Mouse (Mus musculus) kidney, postnatal 10 days (tissue): Measurements from ENCODE around the gene Gm49510.

Experiments
- DNase-seq: peaks from one replicate; pipeline ENCODE4 v3.0.0; 2021; ENCODE audit warnings: mixed read lengths

Gene Gm49510

DNA sequence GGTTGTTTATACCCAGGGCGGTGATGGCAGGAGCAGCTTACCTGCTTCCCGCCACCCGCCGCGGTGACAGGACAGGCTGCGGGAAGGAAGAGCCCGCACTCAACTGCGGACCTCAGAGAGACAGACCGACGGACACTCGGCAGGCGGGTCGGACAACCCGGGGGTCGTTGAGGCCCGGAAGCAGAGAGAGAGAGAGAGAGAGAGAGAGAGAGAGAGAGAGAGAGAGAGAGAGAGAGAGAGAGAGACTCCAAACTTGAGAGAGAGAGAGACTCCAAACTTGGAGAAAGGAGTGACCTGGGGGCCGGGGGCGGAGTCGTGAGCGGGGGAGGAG is at the start of gene Gm49510:
Gene Gm49510, plus strand, starts transcription at position 259 of the 331 bp plus-strand sequence.
- no peak for DNase-seq

DNA sequence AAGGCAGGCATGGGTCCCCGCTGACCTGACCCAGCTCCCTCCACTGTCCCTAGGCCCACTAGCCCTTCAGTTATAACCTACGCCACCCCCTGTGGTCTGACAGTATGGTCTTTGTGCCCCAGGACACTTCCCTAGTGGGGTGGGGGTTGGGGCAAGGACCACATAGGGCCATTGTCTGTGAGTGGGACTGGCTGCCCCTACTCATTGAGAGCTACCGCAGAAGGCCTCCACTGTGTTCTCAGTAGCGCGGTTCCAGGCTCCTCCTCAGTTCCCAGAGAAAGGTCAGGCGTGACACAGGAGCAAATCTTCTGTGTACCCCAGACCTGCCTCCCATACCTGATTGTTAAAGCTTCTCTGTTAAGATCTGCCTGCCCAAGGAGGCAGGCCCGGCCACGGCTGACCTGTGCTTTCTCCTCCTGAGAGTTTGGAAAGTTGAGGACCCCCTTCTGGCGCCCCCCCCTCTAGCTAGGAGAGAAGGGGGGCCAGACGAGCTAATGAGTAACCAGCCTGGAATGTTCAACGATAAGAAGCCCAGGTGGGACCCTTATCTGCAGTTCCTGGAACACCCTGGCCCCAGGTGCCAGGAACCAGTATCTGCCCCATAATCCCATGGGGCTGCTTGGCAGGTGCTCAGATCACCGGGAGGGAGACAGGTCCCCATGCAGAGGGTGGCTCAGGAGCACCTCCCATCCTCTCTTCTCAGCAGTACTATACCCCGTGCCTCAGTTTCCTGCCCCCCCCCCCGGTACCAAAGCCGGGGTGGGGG is 49.2 kb upstream of the Gm49510 start:
- peak; percentile 37 for DNase-seq

DNA sequence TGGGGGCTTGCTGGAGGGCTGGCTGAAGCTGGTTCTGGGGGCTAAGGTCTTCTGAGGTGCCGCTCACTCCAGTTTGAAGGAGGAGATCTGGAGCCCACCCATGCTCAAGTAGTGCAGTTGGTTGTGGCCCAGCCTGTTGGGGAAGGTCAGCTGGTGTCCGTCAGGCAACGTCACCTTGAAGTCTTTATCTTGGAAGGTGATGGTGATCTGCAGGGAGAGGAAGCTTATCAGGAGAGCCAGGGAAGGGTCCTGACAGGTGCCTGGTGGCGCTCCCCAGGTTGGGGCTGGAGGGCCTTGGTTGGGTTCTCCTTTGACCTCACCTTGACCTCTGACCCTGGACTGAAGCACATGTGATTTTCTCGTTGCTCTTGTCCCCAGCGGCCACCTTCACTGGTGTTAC is 48.5 kb upstream of the Gm49510 start:
- DNase-seq: peak; percentile 44

DNA sequence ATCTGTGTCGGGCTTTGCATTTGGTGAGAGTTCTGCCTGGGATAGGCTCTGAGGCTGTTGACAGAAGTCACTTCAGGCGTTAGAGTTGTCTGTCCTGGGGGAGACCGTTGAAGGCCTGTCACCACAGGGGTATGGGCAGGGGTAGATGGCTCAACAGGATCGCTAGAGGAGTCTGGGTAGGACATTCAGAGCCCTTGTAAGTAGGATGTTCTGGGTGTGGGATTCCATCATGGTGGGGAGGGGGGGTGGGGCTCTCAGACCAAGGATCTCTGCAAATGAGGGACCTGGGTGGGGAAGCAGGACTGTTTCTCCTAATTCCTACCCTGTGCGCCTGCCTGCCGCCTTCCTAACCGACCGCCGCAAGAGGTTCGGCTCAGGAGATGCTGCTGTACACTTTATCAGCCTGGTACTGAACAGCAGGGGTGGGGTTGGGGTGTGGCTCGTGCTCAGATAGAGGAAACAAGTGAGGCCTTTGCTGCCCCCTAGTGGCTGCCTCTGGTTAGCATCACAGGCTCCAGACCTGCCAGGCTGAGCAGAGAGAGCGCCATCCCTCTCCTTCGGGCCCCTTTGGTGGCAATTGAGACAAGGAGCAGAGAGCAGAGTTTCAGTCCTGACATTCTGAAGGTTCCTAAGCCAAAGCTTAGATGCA is 47.8 kb upstream of the Gm49510 start:
- DNase-seq: peak; percentile 96

DNA sequence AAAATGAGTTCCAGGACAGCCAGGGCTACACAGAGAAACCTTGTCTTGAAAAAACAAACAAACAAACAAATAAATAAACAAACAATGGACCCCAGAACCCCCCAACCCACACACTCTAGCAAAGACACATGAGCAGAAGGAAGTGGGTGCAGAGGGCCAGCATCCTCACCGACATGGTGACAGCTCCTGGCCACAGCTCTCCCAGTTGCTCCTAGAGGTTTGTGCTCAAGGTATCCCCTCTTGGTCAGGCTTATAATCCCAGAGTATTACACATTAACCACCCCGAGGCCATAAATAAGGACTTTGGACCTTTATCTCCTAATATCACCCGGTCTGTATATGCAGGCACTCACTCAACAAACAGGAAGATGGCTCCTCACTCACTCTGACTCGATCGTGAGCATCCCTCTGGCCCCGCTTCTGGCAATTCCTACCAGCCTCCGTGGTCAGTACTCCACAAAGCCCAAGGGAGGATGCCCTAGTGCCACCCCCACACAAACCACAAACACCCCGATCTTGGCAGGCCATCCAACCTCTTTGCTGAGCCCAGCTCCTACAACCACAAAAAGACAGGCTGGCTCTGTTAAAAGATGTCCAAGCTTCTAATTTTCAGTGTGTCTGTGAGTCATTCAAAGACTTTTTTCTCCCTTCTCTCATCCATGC is 44.0 kb upstream of the Gm49510 start, which contains the start of gene Lgals2:
Gene Lgals2, minus strand, starts transcription at position 227 of the 663 bp plus-strand sequence.
- peak; percentile 15 for DNase-seq

DNA sequence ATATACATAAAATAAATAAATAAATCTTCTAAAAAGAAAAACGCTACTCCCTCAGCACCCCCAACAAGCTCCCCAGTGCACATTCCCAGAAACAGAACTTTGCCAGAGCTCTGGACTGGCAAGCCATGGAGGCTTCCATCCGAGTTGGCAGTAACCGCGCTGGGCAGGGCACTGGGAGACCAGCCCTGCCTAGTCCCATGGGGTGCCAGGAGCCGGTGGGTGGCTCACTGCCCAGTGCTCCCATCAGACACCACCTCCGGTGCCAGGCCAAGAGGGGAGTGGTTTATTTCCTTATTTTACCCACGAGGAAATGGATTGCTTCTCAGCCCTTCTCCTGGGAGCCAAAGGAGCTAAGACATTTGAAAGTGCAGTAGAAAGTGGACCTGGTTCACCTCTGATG is 42.5 kb upstream of the Gm49510 start:
- peak; percentile 39 for DNase-seq

DNA sequence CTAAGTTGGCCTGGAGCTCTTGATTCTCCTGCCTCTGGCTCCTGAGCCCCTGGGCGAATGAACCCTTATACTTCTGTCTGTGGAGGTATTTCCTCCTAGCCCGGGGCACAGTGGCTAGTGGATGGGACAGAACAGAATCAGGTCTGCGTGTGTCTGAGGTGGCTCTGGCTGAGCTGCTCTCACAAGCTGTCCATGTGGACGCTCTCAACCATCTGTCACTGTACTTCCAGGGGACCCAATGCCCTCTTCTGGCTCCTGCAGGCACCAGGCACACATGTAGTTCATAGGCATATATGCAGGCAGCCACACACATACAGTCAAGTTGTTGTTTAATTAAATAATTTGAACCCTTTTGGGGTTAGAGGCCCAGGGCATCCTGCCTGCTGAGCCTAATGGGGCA is 40.2 kb upstream of the Gm49510 start:
- DNase-seq: no peak

DNA sequence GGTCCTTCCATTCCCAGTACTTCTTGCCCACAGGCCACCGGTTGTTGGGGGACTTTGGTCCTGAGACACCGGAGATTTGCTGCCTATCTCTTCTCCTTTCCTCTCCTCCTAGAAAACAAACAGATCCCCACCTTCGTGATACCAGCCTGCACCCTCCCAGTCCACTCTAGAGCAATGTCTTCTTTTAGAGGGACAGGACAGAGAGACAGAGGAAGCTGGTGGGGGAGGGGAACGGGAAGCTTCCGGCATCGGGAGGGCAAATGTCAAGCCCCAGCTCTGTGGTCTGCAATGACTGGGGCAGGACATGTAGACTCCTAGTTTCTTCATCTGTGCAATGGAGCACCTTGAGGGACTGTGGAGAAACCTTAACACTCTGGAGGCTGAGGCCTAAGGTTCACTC is 39.8 kb upstream of the Gm49510 start:
- DNase-seq: peak; percentile 59

DNA sequence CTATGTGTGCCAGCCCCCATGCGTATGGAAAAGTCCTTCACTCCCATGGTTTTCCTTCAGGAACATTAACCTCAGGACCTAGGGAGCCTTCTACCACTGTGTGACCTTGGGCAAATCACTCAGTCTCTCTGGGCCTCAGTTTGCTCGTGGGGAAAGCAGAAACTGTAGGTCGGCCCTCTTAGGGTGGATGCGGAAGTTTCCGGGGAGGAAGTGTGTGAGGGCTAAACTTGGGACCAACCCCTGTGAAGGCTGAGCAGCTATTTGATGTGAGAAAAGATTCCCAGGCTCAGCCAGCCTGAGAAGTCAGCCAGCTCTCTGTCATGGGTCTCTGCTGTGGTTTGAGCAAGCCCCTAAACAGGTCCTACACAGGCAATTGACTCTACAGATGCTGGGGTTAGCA is 37.2 kb upstream of the Gm49510 start:
- DNase-seq: no peak

DNA sequence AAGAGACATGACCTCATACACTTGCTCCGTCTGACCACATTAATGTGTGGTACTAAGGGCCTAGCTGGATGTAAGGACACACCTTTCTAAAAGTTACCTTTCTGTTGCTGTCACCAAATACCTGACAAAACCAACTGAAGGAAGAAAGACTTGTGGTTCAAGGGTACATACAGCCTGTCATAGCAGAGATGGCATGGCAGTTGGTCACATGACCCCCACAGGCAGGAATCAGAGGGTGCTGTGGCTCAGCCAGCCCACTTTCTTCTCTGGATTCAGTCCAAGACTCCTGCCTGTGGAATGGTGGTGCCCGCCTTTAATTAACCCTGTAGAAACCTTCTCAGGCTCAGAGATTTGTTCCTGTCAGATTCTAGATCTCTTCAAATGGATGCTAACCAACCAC is 36.3 kb upstream of the Gm49510 start:
- DNase-seq: no peak

DNA sequence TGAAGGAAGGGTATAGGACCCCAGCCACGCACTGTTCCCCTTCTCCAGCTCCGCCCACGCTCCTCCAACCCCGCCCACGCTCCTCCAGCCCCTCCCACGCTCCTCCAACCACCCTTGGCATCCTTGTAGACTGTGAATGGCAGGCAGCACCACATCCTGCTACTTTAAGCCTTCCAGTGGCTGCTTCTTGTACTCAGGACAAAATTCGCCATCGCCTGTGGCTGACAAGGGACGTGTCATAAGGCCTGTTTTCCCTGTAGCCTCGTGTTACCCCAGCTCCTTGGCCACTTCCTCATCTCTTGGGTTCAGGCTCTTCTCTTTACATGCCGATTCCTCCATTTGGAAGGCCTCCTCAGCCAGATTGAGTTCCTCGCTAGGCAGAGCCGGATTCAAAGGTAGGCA is 35.6 kb upstream of the Gm49510 start:
- DNase-seq: peak; percentile 64

DNA sequence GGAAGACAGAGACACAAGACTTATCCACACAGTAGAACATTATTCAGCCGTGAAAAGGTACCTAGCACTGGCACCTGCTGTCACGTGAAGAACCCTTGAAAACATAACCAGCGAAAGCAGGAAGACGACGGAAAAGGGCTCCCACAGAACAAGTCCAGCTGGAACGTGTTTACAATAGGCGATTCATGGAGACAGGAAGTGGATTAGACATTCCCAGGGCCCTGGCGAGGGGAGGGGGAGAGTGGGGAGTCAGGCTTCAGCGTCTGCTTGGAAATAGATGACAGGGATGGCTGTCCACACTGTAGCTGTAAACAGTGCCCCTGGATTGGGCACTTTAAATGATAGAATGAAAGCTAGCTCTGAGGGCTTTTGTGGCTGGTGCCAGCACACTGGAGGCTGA is 31.1 kb upstream of the Gm49510 start:
- peak; percentile 83 for DNase-seq

DNA sequence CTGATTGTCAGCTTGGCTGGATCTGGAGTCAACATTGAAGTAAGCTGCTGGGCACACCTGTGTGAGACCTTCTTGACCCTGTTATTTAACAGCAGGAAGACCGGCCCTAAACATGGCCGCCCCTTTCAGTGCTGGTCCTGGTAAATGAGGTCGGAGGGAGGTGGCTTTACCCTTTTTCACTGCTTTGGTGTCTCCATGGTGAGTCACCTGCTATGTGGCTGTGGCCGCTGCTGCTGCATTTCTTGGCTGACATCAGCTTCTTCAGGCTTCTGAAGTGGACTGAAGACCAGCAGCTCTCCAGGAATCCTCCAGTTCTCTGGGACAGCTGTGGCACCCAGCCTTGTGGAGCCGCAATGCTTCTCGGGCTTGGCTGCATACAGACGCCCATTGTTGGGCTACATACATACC is 30.6 kb upstream of the Gm49510 start:
- DNase-seq: no peak

DNA sequence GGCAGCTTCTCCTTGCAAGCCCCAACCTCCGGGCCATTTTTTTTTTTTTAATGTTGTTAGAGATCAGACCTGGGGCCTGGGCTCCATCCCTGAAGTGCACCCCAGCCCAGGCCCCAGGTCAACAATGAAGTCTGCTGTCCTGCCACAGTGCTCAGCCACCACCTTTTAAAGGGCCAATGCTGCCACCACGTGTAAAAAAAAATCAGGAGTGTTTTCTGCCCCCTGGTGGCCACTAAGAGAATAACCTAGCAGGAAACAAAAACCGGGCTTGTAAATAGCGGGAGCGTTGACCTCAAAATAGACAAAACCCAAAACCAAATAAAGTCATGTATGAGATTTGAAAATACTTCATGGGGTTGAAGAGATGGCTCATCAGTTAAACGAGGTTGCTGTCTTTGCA is 29.7 kb upstream of the Gm49510 start:
- DNase-seq: peak; percentile 72

DNA sequence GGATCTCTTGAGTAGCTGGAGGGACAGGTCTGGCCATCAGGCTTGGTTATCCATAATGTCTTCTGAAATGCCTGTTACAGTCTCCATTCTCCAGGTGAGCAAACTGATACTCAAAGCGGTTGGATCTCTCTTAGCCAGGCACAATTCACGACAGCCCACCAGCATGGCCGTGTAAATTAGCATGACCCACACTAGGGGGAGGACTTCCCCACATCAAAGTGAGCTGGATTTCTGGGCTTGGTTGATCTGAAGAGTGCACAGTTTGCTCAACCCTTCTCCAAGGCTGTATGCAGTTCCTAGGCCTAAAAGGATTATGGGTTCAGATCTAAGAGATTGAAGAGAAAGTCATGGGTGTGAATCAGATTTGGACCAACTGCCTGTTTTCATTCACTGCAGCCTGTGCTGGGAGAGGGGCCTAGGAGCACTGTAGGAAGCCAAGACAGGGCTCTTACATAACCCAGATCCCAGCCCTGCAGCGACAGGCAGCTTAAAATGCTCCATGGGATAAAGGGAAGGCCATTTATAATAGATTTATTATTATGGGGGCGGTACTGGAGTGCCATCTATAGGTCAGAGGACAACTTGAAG is 27.4 kb upstream of the Gm49510 start:
- DNase-seq: no peak

DNA sequence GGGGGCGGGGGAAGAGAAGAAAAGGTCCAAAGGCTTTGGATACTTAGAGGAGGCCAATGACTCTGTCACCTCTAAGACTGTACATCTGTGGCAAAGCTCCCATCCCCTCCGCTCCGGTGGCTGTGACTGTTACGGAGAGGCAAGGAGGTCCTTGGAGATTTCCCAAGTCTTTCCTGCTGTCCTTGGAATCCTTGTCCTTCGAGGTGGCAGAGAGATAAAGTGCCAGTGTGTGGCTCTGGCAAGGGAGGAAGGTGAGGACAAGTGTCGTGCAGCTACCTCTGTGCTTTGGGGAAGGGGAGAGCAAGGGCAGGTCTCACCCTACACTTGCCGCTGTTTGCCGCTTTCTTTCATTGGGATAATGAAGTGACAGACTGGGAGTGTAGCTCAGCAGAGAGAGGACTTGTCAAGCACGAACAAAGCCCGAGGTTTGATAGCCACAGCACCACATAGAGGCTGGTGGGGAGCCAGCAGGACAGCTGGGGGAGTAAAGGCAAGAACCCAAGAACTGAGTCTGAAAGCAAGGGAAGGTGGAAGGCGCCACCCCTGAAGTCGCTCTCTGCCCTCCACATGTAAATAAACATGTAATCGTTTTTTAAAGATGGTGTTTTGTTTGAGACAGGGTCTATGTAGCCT is 25.5 kb upstream of the Gm49510 start:
- DNase-seq: no peak

DNA sequence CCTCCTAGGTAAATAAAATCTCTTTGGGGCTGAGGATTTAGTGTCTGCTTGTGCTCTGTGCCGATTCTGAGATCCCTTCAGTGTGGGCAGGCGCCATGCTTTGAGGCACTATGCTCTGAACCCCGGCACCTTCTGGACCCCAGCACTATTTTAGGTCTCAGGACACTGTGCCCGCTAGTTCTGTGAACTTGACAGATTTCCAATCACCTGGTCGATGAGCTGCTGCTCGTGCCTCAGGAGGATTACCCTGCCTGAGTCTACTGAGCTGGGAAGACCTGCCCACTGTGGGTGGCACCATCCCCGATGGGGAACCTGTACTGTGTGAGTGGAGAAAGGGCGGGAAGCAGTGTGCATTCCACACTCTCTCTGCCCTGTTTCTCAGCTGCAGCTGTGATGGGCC is 24.5 kb upstream of the Gm49510 start:
- no peak for DNase-seq

DNA sequence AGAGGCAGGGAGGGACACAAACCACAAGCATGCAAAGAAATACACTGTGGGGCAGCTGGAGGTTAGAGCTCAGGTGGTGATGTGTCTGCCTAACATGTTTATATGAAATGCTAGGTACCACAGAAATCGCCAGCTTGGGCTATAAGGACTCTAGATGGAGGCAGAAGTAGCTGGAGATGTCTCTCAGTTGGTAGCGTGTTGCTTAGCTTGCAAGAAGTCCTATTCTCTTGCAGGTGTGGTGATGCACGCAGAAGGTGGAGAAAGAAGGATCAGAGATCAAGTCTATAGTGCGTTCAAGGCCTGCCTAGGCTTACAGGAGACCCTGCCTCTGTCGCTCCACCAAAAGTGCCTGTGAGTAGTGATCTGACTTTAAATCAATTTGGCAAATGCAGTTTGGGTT is 23.9 kb upstream of the Gm49510 start:
- DNase-seq: no peak

DNA sequence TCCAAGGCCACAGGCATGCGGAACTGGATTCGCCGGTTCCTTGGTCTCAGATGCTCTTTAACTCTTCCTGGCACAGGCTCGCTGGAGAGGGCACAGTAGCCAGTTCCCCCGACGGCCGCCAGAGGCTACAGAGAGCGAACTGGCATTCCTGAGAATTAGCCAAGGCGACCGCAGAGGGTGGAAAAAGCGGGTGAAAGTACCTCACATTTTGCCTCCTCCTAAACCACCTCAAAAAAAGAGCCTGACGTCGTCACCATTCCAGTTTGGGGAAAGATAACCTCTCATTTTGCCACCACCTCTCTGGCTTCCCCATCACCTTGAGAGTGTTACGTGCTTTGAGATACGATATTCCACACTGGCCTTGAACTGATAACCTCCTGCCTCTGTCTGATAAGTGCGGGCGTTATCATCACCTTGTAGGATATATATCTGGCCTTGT is 23.2 kb upstream of the Gm49510 start:
- peak; percentile 93 for DNase-seq

DNA sequence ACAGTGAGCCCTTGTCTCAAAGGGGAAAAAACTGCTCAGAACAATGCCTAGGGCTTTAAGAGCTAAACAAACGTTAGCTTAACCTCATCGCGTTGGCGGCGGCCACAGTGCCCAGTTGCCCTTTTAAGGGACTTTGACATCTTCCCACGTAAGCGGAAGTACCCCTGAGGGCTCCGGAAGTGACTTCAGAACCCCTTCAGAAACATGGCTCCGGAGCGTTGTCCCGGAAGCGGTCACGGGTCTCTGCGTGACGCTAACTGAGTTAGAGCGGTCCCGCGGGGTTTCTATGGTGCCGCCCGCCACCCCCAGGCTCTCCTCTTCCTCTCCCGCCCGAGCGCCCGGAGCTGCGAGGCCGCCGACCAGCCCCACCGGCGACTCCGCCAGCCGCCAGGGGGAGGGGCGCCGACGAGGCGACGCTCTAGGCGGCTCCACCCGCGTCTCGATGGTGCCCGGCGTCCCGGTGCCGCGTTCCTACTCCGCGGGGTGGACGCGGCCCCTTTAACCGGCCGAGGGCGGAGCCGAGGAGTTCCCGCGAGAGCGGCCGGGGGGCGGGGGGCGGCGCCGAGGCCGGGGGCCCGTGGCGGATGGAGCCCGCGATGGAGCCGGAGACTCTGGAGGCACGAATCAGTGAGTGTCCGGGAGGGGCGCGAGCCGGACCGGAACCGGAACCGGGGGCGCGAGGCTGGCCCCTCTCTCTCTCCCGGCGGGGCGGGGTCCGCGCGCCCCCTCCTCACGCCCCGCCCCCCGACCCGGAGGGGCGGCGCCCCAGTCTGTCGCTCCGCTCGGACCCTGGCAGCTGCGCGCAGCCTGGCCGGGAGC is 22.3 kb upstream of the Gm49510 start, which contains the start of gene Gga1:
Gene Gga1, plus strand, starts transcription at position 200 of the 819 bp plus-strand sequence.
- DNase-seq: peak; percentile 97

DNA sequence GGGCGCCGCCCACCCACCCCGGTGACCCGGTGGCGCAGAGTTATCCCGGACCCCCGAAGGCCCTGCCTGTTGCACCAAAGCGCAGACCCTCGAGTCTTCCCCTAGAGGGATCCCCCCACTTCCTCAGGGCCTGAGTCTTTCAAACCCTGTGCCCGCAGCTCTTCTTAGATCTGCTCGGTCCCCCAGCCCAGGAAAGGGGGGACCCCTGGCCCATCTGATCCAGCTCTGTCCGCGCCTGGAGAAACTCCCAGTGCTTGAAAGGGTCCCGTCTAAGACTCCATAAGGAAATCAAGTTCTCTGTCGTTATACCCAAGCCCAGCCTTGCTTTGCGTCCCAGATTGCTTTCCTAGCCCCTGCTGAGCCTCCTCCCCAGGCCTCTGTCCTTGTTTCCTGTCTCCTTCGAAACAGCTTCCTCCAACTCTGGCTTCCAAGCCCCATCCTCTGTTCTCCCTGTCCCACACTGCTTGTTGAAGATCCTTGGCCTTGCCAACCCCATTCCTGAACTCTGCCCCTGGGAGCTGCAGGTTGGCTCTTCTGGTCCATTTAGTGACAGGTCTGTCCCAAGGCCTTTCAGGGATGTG is 21.6 kb upstream of the Gm49510 start:
- DNase-seq: no peak
